Mouse (Mus musculus) bone marrow, adult 2 months (tissue): ENCODE measurements around the gene Otp.

Experiments used
- CTCF ChIP-seq: fragments of 200-500 bp; IDR thresholded peaks from 2 replicates; pipeline ENCODE4 v1.5.1; 2011; ENCODE audit warnings: low read length, control low read depth; ENCODE audit not compliant: control insufficient read depth, insufficient read depth
- POLR2A ChIP-seq: fragments of 200-500 bp; IDR thresholded peaks from 2 replicates; pipeline ENCODE4 v1.6.1; 2011; ENCODE audit warnings: low read depth, mild to moderate bottlenecking, control low read depth, low read length, borderline replicate concordance; ENCODE audit not compliant: control insufficient read depth

- TF ChIP-seq POLR2A: no peak
- no peak for TF ChIP-seq CTCF
Observed at GRCm38 (mm10) chr13:94882711-94883145, 7.3 kb downstream of the Otp start.
